Mouse (Mus musculus) bone marrow macrophage, adult 2 months (primary cell): ENCODE data around the gene Gcgr.

ENCODE experiments used
- CTCF ChIP-seq: IDR thresholded peaks from 2 replicates; pipeline ENCODE4 v1.5.1; 2012; ENCODE audit warnings: low read depth, mild to moderate bottlenecking, low read length, moderate library complexity
- POLR2A ChIP-seq: IDR thresholded peaks from 2 replicates; pipeline ENCODE4 v1.6.1; 2012; ENCODE audit warnings: mild to moderate bottlenecking, low read depth, low read length, borderline replicate concordance

DNA sequence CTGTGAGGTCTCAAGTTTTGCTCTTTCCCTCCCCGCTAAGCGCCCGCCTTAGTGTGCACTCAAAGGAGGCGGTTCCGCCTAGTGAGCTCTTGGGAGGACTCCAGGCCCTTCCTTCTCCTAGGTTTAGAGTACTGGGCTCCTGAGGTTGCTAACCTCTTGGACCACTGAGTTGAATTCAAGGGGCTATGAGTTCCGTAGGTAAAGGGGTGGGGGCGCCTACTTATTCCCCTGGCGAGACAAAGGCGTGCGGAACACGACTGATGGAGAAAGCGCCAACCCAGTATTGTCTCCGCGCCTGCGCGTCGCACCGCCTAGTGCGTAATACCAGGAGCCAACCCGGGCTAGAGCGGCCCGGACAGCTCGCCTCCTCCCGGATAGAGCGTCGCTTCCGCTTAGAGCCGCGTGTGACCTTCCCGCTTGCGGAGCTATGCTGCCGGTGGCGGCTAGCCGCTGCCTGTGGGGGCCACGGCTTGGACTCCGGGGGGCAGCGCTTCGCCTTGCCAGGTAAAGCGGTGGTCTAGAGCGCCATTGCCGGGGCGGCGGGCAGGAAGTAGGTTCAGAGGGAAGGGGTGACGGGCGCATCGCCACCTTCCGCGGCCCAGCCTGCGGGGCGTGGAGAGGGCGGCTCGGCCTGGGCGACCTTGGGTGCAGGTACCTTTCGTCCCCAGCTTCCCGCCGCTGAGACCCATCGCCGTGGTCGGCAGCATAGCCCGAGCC lies 46.1 kb upstream of the Gcgr start, which contains the start of gene Mrpl12:
- TF ChIP-seq POLR2A (0 out of 2 replicates have a peak, but pooled peaks have one; percentile 58), CTCF (no peak)
